Mouse (Mus musculus): ENCODE results near the gene Ptprd. TPM values are rescaled to one million over a fixed set of nuclear protein-coding genes. Genes with fewer than 3 reads are reported as not detected.

Gene Ptprd
- polyA plus RNA-seq, 1 experiment, result 0.15 TPM

- WGBS, result 80% methylated on average over 1 of the region's 1 CpGs
- TF ChIP-seq CTCF (IDR thresholded peaks at IDR 0.05; ENCODE audit: extremely low read depth, insufficient read depth, insufficient read length, insufficient replicate concordance), result no peak
- no peak for TF ChIP-seq POLR2A (IDR thresholded peaks at IDR 0.05; ENCODE audit: low read depth, low read length)
These were observed 2012.4 kb downstream of the Ptprd start for GRCm38 (mm10) chr4:76199321-76199720.

DNA sequence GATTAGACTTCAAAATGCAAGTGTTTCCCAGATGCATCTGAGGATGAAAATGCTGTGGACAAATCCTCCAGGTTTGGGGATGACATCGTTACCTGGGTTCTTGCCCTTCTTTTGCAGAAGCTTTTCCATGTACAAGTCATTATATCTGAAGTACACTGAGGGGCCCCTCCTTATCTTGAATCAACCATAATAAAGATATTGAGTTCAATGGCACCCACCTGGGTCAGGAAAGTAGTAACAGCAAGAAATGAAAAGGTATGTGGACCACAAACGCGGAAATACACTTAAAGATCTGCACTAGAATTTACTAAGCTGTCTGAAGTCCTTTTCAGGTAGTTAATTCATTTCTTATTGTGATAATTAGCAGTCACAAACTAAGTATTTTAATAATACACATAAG, 2017.0 kb downstream of the Ptprd start:
- Histone ChIP-seq H3K27me3 (ENCODE audit: control insufficient read depth, insufficient read depth, low read length) (no peaks in the 10 kb centered on the region), H3K4me1 (ENCODE audit: control insufficient read depth, insufficient read depth, insufficient read length) (no peaks in the 10 kb centered on the region), H3K27ac (ENCODE audit: insufficient read depth, low read length) (no peak overlapping the region), H3K4me3 (ENCODE audit: extremely low read depth, insufficient read depth, insufficient read length) (no peak overlapping the region), H3K36me3 (ENCODE audit: control insufficient read depth, insufficient read depth, low read length) (no peaks in the 10 kb centered on the region)
- TF ChIP-seq POLR2A (IDR thresholded peaks at IDR 0.05; ENCODE audit: low read depth, low read length), result no peak
- TF ChIP-seq CTCF (IDR thresholded peaks at IDR 0.05; ENCODE audit: extremely low read depth, insufficient read depth, insufficient read length, insufficient replicate concordance), result no peak
- WGBS, result 91% methylated on average over 3 of the region's 3 CpGs
- DNase-seq (ENCODE audit: low read depth in 1 of 2, low spot score in 2 of 2), result no peak

More at GRCm38 (mm10) chr4:76199321-76199720, 2012.4 kb downstream of the Ptprd start:
- Histone ChIP-seq H3K27me3 (ENCODE audit: control insufficient read depth, insufficient read depth, low read length) (no peaks in the 10 kb centered on the region), H3K36me3 (ENCODE audit: control insufficient read depth, insufficient read depth, low read length) (no peaks in the 10 kb centered on the region), H3K4me1 (ENCODE audit: control insufficient read depth, insufficient read depth, insufficient read length) (no peaks in the 10 kb centered on the region), H3K4me3 (ENCODE audit: extremely low read depth, insufficient read depth, insufficient read length) (no peak overlapping the region), H3K27ac (ENCODE audit: insufficient read depth, low read length) (no peak overlapping the region)
- no peak for DNase-seq (ENCODE audit: low read depth in 1 of 2, low spot score in 2 of 2)

- WGBS, result 80% methylated on average over 3 of the region's 3 CpGs
- no peaks in the 10 kb centered on the region for H3K4me1 ChIP-seq (ENCODE audit: control insufficient read depth, insufficient read depth, insufficient read length)
These were observed 2018.3 kb downstream of the Ptprd start for GRCm38 (mm10) chr4:76193496-76193895.

DNA sequence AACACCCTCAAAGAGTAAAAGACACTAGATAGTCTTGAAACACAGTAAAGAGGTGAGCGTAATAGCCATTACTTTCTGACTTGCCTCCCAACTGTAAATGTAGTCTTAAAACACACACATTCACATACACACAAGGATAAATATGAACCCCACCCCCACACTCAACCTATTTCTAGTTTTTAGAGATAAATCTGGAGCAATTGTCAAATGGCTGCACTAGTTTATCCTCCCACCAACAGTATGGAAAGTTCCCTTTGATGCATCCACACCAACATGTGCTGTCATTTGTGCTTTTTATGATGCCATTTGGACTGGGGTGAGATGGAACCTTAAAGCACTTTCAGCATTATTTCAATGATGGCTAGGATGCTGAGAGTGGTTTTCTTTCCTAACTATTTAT, 2019.7 kb downstream of the Ptprd start:
- no peaks in the 10 kb centered on the region for H3K36me3 ChIP-seq (ENCODE audit: control insufficient read depth, insufficient read depth, low read length)
- H3K4me3 ChIP-seq (ENCODE audit: extremely low read depth, insufficient read depth, insufficient read length), result no peak overlapping the region
- DNase-seq (ENCODE audit: low read depth in 1 of 2, low spot score in 2 of 2), result no peak
- no peak for TF ChIP-seq POLR2A (IDR thresholded peaks at IDR 0.05; ENCODE audit: low read depth, low read length)
- TF ChIP-seq CTCF (IDR thresholded peaks at IDR 0.05; ENCODE audit: extremely low read depth, insufficient read depth, insufficient read length, insufficient replicate concordance), result no peak
- no peaks in the 10 kb centered on the region for H3K4me1 ChIP-seq (ENCODE audit: control insufficient read depth, insufficient read depth, insufficient read length)
- H3K27ac ChIP-seq (ENCODE audit: insufficient read depth, low read length), result no peak overlapping the region
- no peaks in the 10 kb centered on the region for H3K27me3 ChIP-seq (ENCODE audit: control insufficient read depth, insufficient read depth, low read length)
- 98% methylated on average over 1 of the region's 1 CpGs for WGBS

More at GRCm38 (mm10) chr4:76193496-76193895, 2018.3 kb downstream of the Ptprd start:
- H3K27me3 ChIP-seq (ENCODE audit: control insufficient read depth, insufficient read depth, low read length), result no peaks in the 10 kb centered on the region
- DNase-seq (ENCODE audit: low read depth in 1 of 2, low spot score in 2 of 2), result no peak
- no peak overlapping the region for H3K27ac ChIP-seq (ENCODE audit: insufficient read depth, low read length)
- H3K4me3 ChIP-seq (ENCODE audit: extremely low read depth, insufficient read depth, insufficient read length), result no peak overlapping the region
- TF ChIP-seq POLR2A (IDR thresholded peaks at IDR 0.05; ENCODE audit: low read depth, low read length) (no peak), CTCF (IDR thresholded peaks at IDR 0.05; ENCODE audit: extremely low read depth, insufficient read depth, insufficient read length, insufficient replicate concordance) (no peak)
- no peaks in the 10 kb centered on the region for H3K36me3 ChIP-seq (ENCODE audit: control insufficient read depth, insufficient read depth, low read length)

- 47% methylated on average over 1 of the region's 1 CpGs for WGBS
- TF ChIP-seq CTCF (IDR thresholded peaks at IDR 0.05; ENCODE audit: extremely low read depth, insufficient read depth, insufficient read length, insufficient replicate concordance) (no peak), POLR2A (IDR thresholded peaks at IDR 0.05; ENCODE audit: low read depth, low read length) (no peak)
- DNase-seq (ENCODE audit: low read depth in 1 of 2, low spot score in 2 of 2), result no peak
- Histone ChIP-seq H3K27me3 (ENCODE audit: control insufficient read depth, insufficient read depth, low read length) (no peaks in the 10 kb centered on the region), H3K36me3 (ENCODE audit: control insufficient read depth, insufficient read depth, low read length) (no peaks in the 10 kb centered on the region), H3K27ac (ENCODE audit: insufficient read depth, low read length) (no peak overlapping the region), H3K4me3 (ENCODE audit: extremely low read depth, insufficient read depth, insufficient read length) (no peak overlapping the region), H3K4me1 (ENCODE audit: control insufficient read depth, insufficient read depth, insufficient read length) (no peaks in the 10 kb centered on the region)
These were observed 2021.0 kb downstream of the Ptprd start for GRCm38 (mm10) chr4:76190788-76191187.

- Histone ChIP-seq H3K27me3 (ENCODE audit: control insufficient read depth, insufficient read depth, low read length) (no peaks in the 10 kb centered on the region), H3K36me3 (ENCODE audit: control insufficient read depth, insufficient read depth, low read length) (no peaks in the 10 kb centered on the region), H3K4me1 (ENCODE audit: control insufficient read depth, insufficient read depth, insufficient read length) (no peaks in the 10 kb centered on the region), H3K27ac (ENCODE audit: insufficient read depth, low read length) (no peak overlapping the region), H3K4me3 (ENCODE audit: extremely low read depth, insufficient read depth, insufficient read length) (no peak overlapping the region)
- TF ChIP-seq POLR2A (IDR thresholded peaks at IDR 0.05; ENCODE audit: low read depth, low read length) (no peak), CTCF (IDR thresholded peaks at IDR 0.05; ENCODE audit: extremely low read depth, insufficient read depth, insufficient read length, insufficient replicate concordance) (no peak)
- 81% methylated on average over 3 of the region's 3 CpGs for WGBS
- DNase-seq (ENCODE audit: low read depth in 1 of 2, low spot score in 2 of 2), result no peak
These were observed 2028.7 kb downstream of the Ptprd start for GRCm38 (mm10) chr4:76183095-76183494.

DNA sequence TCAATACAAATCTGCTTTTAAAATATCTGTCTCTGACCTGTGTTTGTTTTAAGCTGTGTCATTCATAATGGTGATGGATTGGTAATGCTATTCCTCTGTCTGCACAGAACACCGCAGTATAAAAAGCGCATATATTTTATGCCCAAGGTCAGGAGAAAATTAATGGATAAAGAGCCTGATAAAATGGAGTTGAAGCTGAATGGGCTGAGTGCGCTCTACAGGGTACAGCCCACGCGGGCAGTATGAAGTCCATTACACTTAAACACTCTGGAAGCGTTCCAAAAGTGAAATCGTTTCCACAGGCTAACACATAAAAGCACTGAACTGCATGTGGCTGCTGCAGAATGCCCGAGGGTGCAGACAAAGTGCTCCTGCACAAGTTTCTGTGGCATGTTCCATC, 2032.3 kb downstream of the Ptprd start:
- no peak for DNase-seq (ENCODE audit: low read depth in 1 of 2, low spot score in 2 of 2)
- WGBS, result 82% methylated on average over 8 of the region's 8 CpGs
- no peak overlapping the region for H3K4me3 ChIP-seq (ENCODE audit: extremely low read depth, insufficient read depth, insufficient read length)
- H3K27ac ChIP-seq (ENCODE audit: insufficient read depth, low read length), result no peak overlapping the region
- H3K36me3 ChIP-seq (ENCODE audit: control insufficient read depth, insufficient read depth, low read length), result no peaks in the 10 kb centered on the region
- H3K27me3 ChIP-seq (ENCODE audit: control insufficient read depth, insufficient read depth, low read length), result no peaks in the 10 kb centered on the region
- TF ChIP-seq POLR2A (IDR thresholded peaks at IDR 0.05; ENCODE audit: low read depth, low read length), result no peak
- no peak for TF ChIP-seq CTCF (IDR thresholded peaks at IDR 0.05; ENCODE audit: extremely low read depth, insufficient read depth, insufficient read length, insufficient replicate concordance)
- no peaks in the 10 kb centered on the region for H3K4me1 ChIP-seq (ENCODE audit: control insufficient read depth, insufficient read depth, insufficient read length)
